Mouse (Mus musculus) bone marrow, adult 2 months (tissue): Measurements from ENCODE around the gene Olah.

Experiments used
- CTCF ChIP-seq: fragments of 200-500 bp; IDR thresholded peaks from 2 replicates; pipeline ENCODE4 v1.5.1; 2011; ENCODE audit warnings: low read length, control low read depth; ENCODE audit not compliant: control insufficient read depth, insufficient read depth
- POLR2A ChIP-seq: fragments of 200-500 bp; IDR thresholded peaks from 2 replicates; pipeline ENCODE4 v1.6.1; 2011; ENCODE audit warnings: low read depth, mild to moderate bottlenecking, control low read depth, low read length, borderline replicate concordance; ENCODE audit not compliant: control insufficient read depth

DNA sequence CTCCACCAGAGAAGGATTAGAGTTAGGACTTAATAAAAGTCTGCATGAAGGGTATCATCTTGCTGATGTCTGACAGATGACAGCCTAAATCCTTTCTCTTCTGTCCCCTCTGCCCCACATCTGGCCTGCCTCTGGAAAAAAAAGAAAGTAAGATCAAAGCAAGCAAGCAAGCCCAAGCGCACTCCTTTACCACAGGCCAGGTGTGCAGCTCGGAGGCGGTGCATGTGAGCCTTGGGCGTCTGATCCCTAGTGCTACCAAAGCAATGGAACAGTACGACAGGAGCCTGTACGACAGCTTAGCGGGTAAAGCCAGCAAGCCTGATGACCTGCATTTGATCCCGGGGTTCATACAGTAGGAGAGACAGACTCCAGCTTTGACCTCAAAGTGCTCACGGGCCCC lies 33.9 kb upstream of the Olah start:
- TF ChIP-seq CTCF = no peak
- TF ChIP-seq POLR2A = no peak
